Mouse (Mus musculus): ENCODE data around the gene Wdr20rt. TPM values are rescaled to one million over a fixed set of nuclear protein-coding genes. Genes with fewer than 3 reads are reported as not detected.

Wdr20rt gene
- polyA plus RNA-seq, 1 experiment = not detected

DNA sequence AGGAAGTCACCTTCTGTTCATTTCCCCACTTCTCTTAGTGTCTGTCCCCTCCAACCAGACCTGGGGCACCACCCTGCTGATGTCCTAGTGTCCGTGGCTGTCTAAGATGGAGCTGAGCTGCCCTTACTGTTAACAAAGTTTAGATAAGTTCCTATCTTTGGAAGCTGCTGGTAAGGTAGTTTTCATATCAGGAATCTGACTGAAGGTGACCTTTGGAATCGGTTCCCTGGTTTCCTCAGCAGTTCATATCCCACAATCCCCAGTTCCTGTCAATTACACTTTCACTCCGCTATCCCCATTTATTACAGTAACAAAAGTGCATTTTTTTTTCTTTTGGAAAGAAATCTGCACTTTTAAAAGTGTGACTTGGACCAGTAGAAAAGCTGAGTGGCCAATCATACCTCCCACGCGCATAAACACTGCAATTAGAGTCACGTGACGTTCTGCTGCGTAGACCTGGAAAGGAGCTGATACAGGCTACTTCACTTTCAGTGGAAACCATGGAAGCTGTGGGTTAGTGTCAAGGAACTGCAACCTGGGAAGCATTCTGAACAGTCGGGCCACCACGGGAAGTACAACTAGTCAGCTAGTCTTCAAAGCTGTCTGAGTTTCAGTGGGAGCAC lies 24.9 kb downstream of the Wdr20rt start:
- H3K4me3 ChIP-seq (ENCODE audit: insufficient read depth, low read length) = no peak overlapping the region
- no peak for TF ChIP-seq POLR2A (IDR thresholded peaks at IDR 0.05; ENCODE audit: borderline replicate concordance, low read depth, low read length)
- no peak for TF ChIP-seq CTCF (IDR thresholded peaks at IDR 0.05; ENCODE audit: low read depth, low read length)
- no peak overlapping the region for H3K27ac ChIP-seq (ENCODE audit: insufficient read depth, low read depth, low read length)

DNA sequence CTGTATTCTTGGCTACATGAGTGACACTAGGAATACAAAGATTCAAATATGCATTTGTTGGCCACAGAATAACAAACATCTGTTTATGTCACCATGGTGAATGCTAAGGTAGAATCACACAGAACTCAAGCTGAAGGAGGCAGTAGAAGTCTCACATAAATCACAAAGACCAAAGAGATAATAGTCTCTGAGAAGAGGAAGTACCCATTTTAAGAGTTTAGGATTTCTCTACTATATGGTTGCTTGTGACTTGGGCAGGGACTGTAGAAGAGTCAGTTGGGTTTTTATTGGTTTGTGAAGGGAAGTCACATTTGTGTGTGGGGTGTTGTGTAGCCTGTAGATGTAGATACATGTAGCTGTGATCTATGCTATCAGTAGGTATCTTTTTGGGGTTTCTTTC lies 31.6 kb downstream of the Wdr20rt start:
- Histone ChIP-seq H3K4me3 (ENCODE audit: insufficient read depth, low read length) (no peak overlapping the region), H3K4me1 (ENCODE audit: control insufficient read depth, insufficient read depth, low read length) (peaks cover 8% of the 10 kb centered on the region), H3K27ac (ENCODE audit: insufficient read depth, low read depth, low read length) (no peak overlapping the region)
- no peak for TF ChIP-seq CTCF (IDR thresholded peaks at IDR 0.05; ENCODE audit: low read depth, low read length)
- TF ChIP-seq POLR2A (IDR thresholded peaks at IDR 0.05; ENCODE audit: borderline replicate concordance, low read depth, low read length) = no peak

More for the DNA sequence above, 24.9 kb downstream of the Wdr20rt start:
- peaks cover 8% of the 10 kb centered on the region for H3K4me1 ChIP-seq (ENCODE audit: control insufficient read depth, insufficient read depth, low read length)

DNA sequence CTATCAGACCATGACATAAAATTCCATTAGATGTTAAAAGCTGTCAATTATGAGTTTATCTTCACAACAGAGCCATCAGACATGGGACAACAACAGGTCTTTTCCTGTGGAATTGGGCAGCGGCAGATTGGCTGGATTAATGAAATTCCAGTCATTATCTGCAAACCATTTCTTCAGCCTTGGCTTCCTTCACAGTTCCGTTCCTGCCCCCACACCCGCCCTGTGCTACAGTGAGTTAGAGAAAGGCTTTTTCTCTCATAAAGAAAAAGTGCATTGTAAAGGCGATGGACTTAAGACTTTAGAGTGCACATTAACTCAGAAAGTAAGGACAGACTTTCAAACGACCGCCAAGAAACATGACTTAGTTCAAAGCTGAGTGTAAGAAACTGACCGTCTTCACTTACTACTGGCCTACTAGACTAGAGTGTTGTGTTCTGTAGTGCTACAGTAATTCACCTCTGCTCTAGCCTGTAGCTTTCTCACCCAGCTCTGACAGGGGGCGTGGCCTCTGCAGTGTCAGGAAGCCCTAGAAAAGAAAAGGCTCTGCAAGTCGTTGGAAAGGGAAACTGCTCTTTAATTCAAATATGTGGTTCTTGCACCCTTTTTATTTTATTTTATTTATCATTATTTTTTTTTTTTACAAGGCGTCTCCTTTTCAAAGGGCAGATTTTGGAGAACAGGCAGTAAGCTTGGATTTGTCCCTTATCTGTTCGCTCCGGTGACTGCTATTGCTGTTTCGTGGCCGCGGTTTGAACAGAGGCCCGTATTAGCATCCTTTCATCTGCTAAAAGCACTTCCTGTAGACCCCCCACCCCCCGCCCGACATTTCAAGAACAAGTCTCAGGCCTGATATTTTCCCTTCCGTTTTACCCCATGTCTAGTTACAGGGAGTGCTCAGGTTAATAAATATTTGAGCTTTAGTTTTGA lies 33.2 kb downstream of the Wdr20rt start:
- Histone ChIP-seq H3K4me1 (ENCODE audit: control insufficient read depth, insufficient read depth, low read length) (peaks cover 8% of the 10 kb centered on the region), H3K27ac (ENCODE audit: insufficient read depth, low read depth, low read length) (no peak overlapping the region), H3K4me3 (ENCODE audit: insufficient read depth, low read length) (no peak overlapping the region)
- TF ChIP-seq CTCF (IDR thresholded peaks at IDR 0.05; ENCODE audit: low read depth, low read length) = no peak
- TF ChIP-seq POLR2A (IDR thresholded peaks at IDR 0.05; ENCODE audit: borderline replicate concordance, low read depth, low read length) = no peak

DNA sequence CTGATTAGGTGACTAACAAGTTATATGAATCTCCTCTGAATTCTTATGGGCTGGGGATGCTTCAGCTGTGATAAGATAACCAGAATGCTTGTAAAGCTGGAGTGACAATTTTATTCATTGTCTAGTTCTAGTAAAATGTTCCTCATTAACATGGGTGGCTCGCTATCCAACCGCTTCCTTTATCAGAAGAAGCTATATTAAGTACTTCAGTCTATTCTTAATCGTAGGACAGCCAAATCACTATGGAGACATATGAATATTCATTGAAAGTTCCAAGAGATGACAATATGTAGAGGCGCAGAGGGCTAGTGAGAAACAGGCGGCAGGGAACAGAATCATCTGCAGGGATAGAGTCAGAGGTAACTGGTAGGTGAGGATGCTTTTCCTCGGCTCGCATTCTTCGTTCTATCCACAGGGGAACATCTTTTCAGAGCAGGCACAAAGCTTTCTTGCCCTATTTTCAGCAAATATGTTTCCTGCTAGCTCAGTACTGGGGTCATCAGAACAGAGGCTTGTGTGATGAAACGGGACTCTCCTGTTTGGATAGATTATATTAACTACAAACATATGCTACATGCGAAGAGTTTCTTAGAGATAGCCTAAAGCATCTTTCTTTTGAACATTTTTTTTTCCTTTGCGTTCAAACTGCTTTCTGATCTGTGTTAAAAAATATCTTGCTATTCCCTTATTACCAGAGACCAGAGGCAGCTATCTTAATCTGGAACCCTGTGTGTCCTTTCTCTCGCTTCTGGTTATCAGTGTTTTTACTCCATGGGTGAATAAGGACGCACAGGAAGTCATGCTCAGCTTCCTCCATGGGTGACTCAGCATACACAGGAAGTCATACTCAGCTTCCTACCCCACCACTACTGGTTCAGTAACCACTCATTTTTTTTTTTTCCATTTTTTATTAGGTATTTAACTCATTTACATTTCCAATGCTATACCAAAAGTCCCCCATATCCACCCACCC lies 34.1 kb downstream of the Wdr20rt start:
- TF ChIP-seq CTCF (IDR thresholded peaks at IDR 0.05; ENCODE audit: low read depth, low read length) (no peak), POLR2A (IDR thresholded peaks at IDR 0.05; ENCODE audit: borderline replicate concordance, low read depth, low read length) (no peak)
- Histone ChIP-seq H3K4me3 (ENCODE audit: insufficient read depth, low read length) (no peak overlapping the region), H3K27ac (ENCODE audit: insufficient read depth, low read depth, low read length) (no peak overlapping the region), H3K4me1 (ENCODE audit: control insufficient read depth, insufficient read depth, low read length) (peaks cover 5% of the 10 kb centered on the region)

GRCm38 (mm10) chr12:65268311-65268984 lies 43.1 kb downstream of the Wdr20rt start:
- Histone ChIP-seq H3K27ac (ENCODE audit: insufficient read depth, low read depth, low read length) (no peak overlapping the region), H3K4me1 (ENCODE audit: control insufficient read depth, insufficient read depth, low read length) (no peaks in the 10 kb centered on the region), H3K4me3 (ENCODE audit: insufficient read depth, low read length) (no peak overlapping the region)
- TF ChIP-seq CTCF (IDR thresholded peaks at IDR 0.05; ENCODE audit: low read depth, low read length) = no peak
- TF ChIP-seq POLR2A (IDR thresholded peaks at IDR 0.05; ENCODE audit: borderline replicate concordance, low read depth, low read length) = no peak

- Histone ChIP-seq H3K4me3 (ENCODE audit: insufficient read depth, low read length) (no peak overlapping the region), H3K27ac (ENCODE audit: insufficient read depth, low read depth, low read length) (no peak overlapping the region)
- TF ChIP-seq CTCF (IDR thresholded peaks at IDR 0.05; ENCODE audit: low read depth, low read length) = no peak
- no peak for TF ChIP-seq POLR2A (IDR thresholded peaks at IDR 0.05; ENCODE audit: borderline replicate concordance, low read depth, low read length)
Observed at GRCm38 (mm10) chr12:65269406-65269805, 44.1 kb downstream of the Wdr20rt start.

DNA sequence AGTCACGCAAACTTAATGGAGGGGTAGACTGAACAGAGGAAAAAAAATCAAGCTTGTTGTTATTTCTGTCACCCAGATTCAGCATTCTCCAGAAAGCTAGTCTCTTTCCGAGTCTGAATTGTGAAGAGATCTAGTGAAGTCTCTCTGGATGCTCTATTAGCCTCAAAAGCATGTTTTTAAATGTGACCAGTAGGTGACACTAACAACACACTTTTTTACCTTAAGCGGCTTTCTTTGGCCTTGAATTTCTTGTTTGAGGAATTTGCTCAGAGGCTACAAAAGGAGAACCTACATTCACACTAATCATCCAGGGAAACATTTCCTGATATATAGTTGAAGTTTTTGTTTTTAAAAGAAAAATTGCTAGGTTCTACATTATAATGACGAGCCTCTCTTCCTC lies 48.5 kb downstream of the Wdr20rt start:
- no peaks in the 10 kb centered on the region for H3K4me1 ChIP-seq (ENCODE audit: control insufficient read depth, insufficient read depth, low read length)
- H3K27ac ChIP-seq (ENCODE audit: insufficient read depth, low read depth, low read length) = no peak overlapping the region
- TF ChIP-seq POLR2A (IDR thresholded peaks at IDR 0.05; ENCODE audit: borderline replicate concordance, low read depth, low read length) (no peak), CTCF (IDR thresholded peaks at IDR 0.05; ENCODE audit: low read depth, low read length) (no peak)

More at GRCm38 (mm10) chr12:65269406-65269805, 44.1 kb downstream of the Wdr20rt start:
- H3K4me1 ChIP-seq (ENCODE audit: control insufficient read depth, insufficient read depth, low read length) = no peaks in the 10 kb centered on the region

More for the DNA sequence above, 48.5 kb downstream of the Wdr20rt start:
- no peak overlapping the region for H3K4me3 ChIP-seq (ENCODE audit: insufficient read depth, low read length)

Other genes with a start within 250 kb of the Wdr20rt start
- 59.0 and 70.6 TPM in 2 replicates for gene Prpf39, start 189.2 kb upstream of the Wdr20rt start, polyA plus RNA-seq (2012; ENCODE audit: insufficient read depth, insufficient read length, missing spikeins)
- 62.2 and 74.3 TPM in 2 replicates for gene Fkbp3, start 151.5 kb upstream of the Wdr20rt start, polyA plus RNA-seq (2012; ENCODE audit: insufficient read depth, insufficient read length, missing spikeins)
- gene Fancm, start 149.9 kb upstream of the Wdr20rt start, polyA plus RNA-seq (2012; ENCODE audit: insufficient read depth, insufficient read length, missing spikeins) = 7.0 and 7.6 TPM in 2 replicates
- gene Mis18bp1, start 52.9 kb upstream of the Wdr20rt start, polyA plus RNA-seq (2012; ENCODE audit: insufficient read depth, insufficient read length, missing spikeins) = 23.8 and 24.1 TPM in 2 replicates